Mouse (Mus musculus) frontal cortex, postnatal 25 days (tissue): ENCODE results near the gene Inpp5a.

ENCODE experiments used
- DNase-seq, 2 experiments: peaks; one replicate each; pipeline ENCODE4 v3.0.0; 2022; ENCODE audit warnings: low spot score in 2 of 2

The Inpp5a gene

DNA sequence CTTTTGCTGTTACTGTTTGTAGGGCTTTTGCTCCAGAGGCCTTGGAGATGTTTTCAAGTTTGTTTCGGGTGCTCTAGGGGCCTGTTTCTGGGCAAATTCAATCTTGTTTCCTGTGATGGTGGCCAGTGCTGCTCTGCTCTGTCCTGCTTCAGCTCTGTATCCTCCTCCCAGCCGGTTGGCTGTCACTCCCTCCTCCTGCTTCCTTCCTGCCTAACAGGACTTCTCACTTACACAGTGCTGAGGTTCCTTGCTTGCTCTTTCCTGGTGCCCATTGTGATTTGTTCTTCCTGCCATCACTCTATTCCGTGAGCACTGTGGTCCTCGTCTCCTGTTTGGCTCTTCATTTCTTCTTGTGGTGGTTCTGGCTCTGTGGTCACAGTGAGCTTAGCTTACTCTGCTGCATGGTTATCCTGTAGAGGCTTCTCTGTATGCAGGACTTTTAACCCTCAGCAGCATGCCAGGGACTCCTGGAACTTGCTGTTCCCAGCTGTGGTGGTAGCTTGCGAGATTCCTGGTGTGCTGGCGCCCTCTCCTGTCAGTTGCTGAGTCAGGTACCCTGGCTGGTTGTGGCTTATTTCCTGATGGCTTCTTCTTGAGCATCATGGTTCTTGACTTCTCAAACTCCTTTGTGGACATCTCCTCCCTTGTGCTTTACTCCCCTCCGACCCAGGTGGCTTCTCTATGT is 84.1 kb downstream of the Inpp5a start:
- peak; percentile 78 to 82 for DNase-seq

GRCm38 (mm10) chr7:139475896-139476295 is 87.0 kb downstream of the Inpp5a start:
- no peak for DNase-seq

- no peak for DNase-seq
Observed at GRCm38 (mm10) chr7:139476700-139477099, 87.8 kb downstream of the Inpp5a start.

DNA sequence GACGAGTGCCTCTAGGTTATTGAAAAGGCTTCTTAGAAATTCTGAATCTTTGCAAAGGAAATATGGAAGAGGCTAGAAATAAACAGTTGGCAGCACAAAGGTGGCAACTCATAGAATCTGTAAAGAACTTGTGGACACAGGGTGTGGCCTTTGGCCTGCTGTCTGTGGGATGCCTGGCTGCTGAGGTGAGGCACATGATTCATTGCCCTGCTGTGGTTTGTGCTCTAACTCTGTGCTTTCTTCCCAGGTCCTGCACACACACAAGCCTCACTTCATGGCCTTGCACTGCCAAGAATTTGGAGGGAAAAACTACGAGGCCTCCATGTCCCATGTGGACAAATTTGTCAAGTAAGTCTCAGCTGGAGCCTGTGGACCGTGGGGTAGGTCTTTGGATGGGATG is 88.8 kb downstream of the Inpp5a start:
- DNase-seq = no peak

GRCm38 (mm10) chr7:139479077-139479476 is 90.2 kb downstream of the Inpp5a start:
- no peak for DNase-seq

- no peak for DNase-seq
Observed at GRCm38 (mm10) chr7:139479626-139480025, 90.7 kb downstream of the Inpp5a start.

DNA sequence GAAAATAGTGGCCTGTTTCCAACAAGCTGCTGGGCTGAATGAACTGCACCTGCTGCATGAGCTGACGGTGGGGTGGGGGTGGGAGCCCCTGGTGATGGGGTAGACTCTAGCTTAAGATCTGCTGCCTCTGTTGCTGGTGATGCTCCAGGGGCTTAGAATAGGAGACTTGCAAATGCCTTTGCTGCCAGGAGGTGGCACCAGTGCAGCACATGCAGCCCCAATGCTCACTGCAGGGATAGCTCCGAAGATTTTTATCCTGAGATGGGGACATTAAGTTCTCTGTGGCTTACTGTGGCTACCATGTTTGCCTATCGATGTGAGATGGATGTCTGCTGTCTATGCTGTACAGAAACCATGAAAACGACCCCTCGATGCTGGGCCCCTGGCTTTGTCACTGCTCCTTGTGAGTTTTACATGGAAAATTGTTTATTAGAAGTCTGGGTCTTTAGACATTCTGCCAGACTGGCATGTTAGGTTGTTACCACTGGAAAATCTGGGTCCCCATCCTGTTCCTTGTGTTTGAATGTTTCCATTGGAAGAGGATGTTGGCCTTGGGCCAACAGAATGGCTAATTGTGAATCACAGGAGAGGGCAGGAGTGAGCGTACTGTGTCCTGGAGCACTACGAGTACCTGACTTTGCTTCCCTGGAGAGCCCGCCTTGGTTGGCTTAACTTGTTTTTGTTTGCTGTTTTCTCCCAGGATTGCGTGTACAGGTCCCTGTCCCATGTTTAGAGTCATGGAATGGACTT is 95.5 kb downstream of the Inpp5a start:
- peak in 1 of 2 experiments; percentile 27 for DNase-seq

GRCm38 (mm10) chr7:139489721-139490211 is 100.9 kb downstream of the Inpp5a start:
- no peak for DNase-seq

GRCm38 (mm10) chr7:139492351-139492750 is 103.4 kb downstream of the Inpp5a start:
- DNase-seq = no peak

DNA sequence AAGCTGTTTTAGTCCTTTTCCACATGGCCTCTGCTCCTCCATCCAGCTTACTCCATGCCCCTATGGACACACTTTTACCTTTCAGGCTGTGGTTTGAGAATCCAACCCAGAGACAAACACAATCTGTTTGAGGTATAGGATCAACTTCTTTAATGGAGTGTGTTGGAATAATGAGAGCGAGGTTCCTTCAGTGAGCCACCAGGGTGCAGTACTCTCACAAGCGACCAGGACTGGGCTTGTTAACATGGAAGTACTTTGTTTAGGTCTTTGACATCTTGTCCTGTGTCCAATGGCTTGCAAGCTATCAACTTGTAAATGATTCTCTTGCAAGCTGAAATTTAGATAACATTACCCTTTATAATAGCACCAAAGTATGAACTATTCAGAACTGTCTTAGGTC is 104.0 kb downstream of the Inpp5a start:
- DNase-seq = no peak

DNA sequence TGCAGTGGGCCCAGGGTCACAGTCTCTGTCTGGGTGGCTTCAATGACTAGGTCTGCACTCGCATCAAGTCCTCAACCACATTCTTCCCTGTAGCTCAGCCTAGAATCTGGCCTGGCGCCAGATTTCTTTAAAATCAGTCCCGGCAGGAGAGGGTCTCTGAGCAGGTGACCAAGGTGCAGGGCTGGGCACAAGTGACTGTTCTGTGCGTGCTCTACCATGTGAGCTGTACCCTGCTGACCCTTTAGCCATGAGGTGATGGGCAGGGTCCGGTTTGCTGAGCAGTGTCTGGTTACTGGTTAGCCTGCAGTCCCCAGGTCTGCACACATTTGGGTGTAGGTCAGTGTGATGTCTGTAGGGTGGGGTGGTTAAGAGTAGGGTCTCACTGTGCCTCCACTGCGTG is 106.9 kb downstream of the Inpp5a start:
- DNase-seq = no peak

DNA sequence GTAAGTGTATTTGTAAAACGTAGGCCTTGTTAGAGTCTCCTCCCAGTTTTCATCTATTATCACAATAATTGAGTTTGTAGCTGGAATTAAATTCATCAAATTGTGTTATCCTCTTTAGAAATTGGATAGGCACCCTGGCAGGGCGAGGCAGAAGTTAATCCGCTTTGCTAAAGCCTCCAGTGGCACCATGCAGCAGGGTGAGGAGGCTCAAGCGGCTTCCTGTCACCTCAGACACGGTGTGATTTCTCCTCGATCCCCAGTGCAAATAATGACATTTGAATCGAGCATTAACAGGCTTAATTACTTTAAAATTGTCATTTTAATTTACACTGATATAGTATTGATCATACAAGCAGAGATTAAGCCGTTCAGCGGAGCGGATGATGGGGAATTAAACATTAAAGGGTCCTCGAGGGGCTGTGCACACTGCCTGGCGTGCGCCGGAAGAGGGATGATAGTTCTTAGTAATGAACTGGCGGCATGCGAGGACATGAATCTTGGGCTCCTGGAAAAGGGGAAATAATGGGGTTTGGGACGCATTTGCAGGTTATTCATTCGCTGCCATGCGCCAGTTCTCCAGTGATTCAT is 109.2 kb downstream of the Inpp5a start:
- DNase-seq = no peak

DNA sequence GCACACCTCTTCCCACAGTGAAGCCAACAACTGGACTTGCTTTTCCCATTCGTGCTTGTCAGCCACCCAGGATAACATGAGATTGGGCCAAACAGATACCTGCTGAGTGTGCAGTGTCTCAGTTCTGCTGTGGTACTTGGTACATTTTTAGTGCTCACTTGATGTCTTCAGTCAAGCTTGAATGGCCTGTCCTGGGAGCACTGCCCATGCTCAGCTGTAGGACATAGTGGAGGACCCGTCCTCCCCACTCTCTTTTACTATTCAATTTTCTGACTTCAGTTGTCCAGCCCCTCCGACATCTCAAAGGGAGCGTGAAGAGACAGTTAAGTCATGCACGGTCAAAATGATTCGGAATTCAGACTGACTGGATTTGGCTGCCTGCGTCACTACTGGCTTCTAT is 115.2 kb downstream of the Inpp5a start:
- DNase-seq = no peak

DNA sequence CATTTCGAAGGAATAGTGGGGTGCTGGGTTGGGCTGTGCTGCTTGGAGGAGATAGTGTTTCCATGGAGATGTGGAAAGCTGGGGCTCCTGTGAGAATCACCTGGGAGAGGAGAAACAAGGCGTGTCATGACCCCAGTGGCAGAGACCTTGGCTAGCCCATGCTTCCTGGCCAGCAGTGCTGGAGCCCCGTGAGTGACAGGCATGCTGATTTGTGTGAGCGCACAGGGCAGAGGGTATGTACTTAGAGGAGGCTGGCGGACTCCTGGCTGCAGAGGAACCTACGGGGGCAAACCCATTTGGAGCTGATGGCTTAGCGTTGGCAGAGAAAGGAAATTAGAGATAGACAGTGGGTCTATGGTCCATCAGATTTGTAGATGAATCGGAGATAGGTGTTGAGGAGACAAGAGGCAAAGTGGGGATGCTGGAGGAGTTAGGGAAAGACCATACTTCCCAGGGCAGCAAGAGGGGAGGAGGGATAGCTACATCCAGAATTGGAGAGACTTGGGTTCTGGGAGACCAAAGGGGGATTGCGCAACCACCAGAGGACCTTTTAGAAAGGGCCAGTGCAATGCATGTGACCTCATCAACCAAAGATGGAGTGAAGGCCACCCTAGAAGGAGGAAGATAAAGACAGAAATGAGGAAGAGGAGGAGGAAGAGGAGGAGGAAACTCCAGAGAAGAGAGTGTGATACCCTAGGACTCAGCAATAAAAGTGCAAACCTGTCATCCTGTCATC is 117.9 kb downstream of the Inpp5a start:
- no peak for DNase-seq

DNA sequence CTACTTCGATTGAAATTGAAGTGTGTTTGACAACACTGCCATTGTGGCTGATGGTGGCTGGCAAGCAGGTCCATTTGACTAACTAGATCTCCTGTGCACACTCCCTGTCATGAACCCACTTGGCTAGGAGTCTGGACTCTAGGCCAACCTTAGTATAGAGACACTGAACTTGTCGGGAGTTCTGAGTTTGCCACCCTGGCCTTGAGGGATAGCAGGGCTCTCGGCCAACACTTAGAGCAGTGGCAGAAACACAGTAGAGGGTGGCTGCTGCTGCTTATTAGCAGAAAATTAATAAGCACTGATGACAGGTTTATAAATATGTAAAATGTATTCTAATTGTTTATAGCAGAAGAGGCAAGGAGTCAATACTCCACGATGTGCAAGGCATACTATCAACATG is 120.0 kb downstream of the Inpp5a start:
- no peak for DNase-seq

- DNase-seq = no peak
Observed at GRCm38 (mm10) chr7:139515959-139516660, 127.2 kb downstream of the Inpp5a start.

GRCm38 (mm10) chr7:139516661-139517016 is 127.7 kb downstream of the Inpp5a start:
- no peak for DNase-seq

GRCm38 (mm10) chr7:139518352-139518751 is 129.4 kb downstream of the Inpp5a start:
- DNase-seq = no peak

- DNase-seq = no peak
Observed at GRCm38 (mm10) chr7:139528309-139529076, 139.6 kb downstream of the Inpp5a start.

DNA sequence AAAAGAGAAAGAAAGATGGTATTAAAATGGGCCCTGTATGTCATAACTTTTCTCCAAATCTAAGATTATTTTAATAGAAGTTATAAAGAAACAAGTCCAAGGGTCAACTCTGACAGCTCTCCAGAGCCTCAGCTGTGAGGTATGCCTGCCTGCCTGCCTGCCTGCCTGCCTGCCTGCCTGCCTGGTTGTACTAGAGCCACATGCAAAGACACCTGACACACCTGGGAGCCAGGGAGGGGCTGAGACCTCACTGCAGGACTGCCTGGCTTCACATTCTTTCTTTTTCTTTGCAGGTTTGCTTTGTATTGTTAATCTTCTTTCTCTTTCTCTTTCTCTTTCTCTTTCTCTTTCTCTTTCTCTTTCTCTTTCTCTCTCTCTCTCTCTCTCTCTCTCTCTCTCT is 140.3 kb downstream of the Inpp5a start:
- DNase-seq = no peak
